Mouse (Mus musculus): ENCODE data around the gene Alb.

DNA sequence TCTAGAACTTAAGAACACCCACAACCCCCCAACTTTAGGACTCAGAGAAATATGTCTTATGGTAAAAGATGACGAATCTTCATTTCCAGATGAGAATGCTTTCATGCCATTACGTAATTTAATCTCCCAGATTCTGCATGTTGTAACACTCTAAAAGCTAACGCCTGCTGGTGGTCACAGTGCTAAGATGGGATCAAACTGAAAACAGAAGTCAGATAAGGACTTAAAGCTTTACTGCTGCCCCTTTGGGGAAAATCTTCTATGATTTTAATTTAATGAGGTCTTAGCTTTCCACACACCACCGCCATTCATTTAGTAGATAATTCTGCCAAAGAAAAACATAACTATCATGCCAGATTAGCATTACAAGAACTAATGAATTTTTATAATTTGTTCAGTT is 6.1 kb downstream of the Alb start:
- TF ChIP-seq POLR2A (IDR thresholded peaks at IDR 0.05; ENCODE audit: control insufficient read depth, low read depth, low read length) (no peak), CTCF (IDR thresholded peaks at IDR 0.05; ENCODE audit: control insufficient read depth, insufficient read depth, insufficient replicate concordance, low read depth, low read length) (no peak)

Measured in testis, adult 2 months (tissue).